Comparison of ENCODE assay signal across 7 mouse cellular contexts in genomic region chr5:137046324-137046718, GRCm38 (mm10). TPM values are rescaled to one million over a fixed set of nuclear protein-coding genes. Genes with fewer than 3 reads are reported as not detected.
A peak's percentile ranks its signal among the peaks of the same experiment; 100 is the strongest.
DNase-seq lines count a peak whose midpoint lies in the region; ATAC-seq lines count a peak whose summit lies in the region.

No protein-coding gene starts in this region.

- H3K4me3 ChIP-seq in megakaryocyte, embryonic 14.5 days (replicated peaks), result peak overlapping the region; percentile 95
- no peak overlapping the region for H3K4me3 ChIP-seq in forebrain, embryonic 12.5 days (replicated peaks)
- peak overlapping the region; percentile 79 for H3K4me3 ChIP-seq in liver, embryonic 12.5 days

- no peak for ATAC-seq in megakaryocyte, adult 5-6 weeks (ENCODE audit: poor library complexity, severe bottlenecking)
- ATAC-seq in forebrain, embryonic 12.5 days (ENCODE audit: low FRiP score), result no peak
- ATAC-seq in liver, embryonic 12.5 days, result no peak

- no peak for DNase-seq in adrenal gland, adult 18-20 months (ENCODE audit: low spot score in 2 of 2)
- no peak for DNase-seq in natural killer cell, adult 2 months (ENCODE audit: low spot score in 2 of 2)
- no peak for DNase-seq in adipocyte (ENCODE audit: low spot score)

- H3K36me3 ChIP-seq in megakaryocyte, embryonic 14.5 days (replicated peaks; ENCODE audit: low read length), result peaks cover 27% of the 10 kb centered on the region
- peaks cover 16% of the 10 kb centered on the region for H3K36me3 ChIP-seq in forebrain, embryonic 12.5 days (replicated peaks)
- H3K36me3 ChIP-seq in liver, embryonic 12.5 days, result peaks cover 26% of the 10 kb centered on the region

- H3K27me3 ChIP-seq in megakaryocyte, embryonic 14.5 days (replicated peaks), result peaks cover 2% of the 10 kb centered on the region
- H3K27me3 ChIP-seq in forebrain, embryonic 12.5 days, result no peaks in the 10 kb centered on the region
- H3K27me3 ChIP-seq in liver, embryonic 12.5 days (replicated peaks), result peaks cover 18% of the 10 kb centered on the region

- no peaks in the 10 kb centered on the region for H3K9me3 ChIP-seq in megakaryocyte, embryonic 14.5 days
- no peaks in the 10 kb centered on the region for H3K9me3 ChIP-seq in forebrain, embryonic 12.5 days
- no peaks in the 10 kb centered on the region for H3K9me3 ChIP-seq in liver, embryonic 12.5 days (replicated peaks)

- peak overlapping the region; percentile 12; the same call in 1 of the 2 replicates for H3K9ac ChIP-seq in forebrain, embryonic 12.5 days
- no peak overlapping the region for H3K9ac ChIP-seq in liver, embryonic 12.5 days

- peak overlapping the region; percentile 79 for H3K27ac ChIP-seq in forebrain, embryonic 12.5 days
- H3K27ac ChIP-seq in liver, embryonic 12.5 days, result no peak overlapping the region

- H3K4me2 ChIP-seq in forebrain, embryonic 12.5 days, result peak overlapping the region; percentile 3; the same call in 1 of the 2 replicates
- peak overlapping the region; percentile 86 for H3K4me2 ChIP-seq in liver, embryonic 12.5 days

- peaks cover 49% of the 10 kb centered on the region for H3K4me1 ChIP-seq in megakaryocyte, embryonic 14.5 days
- H3K4me1 ChIP-seq in forebrain, embryonic 12.5 days, result peaks cover 13% of the 10 kb centered on the region
- H3K4me1 ChIP-seq in liver, embryonic 12.5 days, result peaks cover 22% of the 10 kb centered on the region

- 20% methylated on average over 5 of the region's 5 CpGs for WGBS in forebrain, embryonic 12.5 days
- WGBS in liver, embryonic 12.5 days (ENCODE audit: insufficient replicate concordance), result 24% methylated on average over 5 of the region's 5 CpGs

RNA-seq across cellular contexts. Expression of gene Ap1s1, which starts 0.4 kb away (rescaled TPM):
- polyA plus RNA-seq in megakaryocyte, embryonic 14.5 days (2012; ENCODE audit: insufficient read depth, low replicate concordance), result 253 and 284 TPM in 2 replicates
- 19.1 and 19.6 TPM in 2 replicates for total RNA-seq in megakaryocyte, adult 5-6 weeks (2015)
- total RNA-seq in megakaryocyte, adult 5-6 weeks (2017), result 43.3 and 47.2 TPM in 2 replicates
- polyA plus RNA-seq in forebrain, embryonic 12.5 days (2016; fragmentation: Nextera tagmentation; extraction: Ambion mirVana), result 209 and 221 TPM in 2 replicates
- 119 and 121 TPM in 2 replicates for polyA plus RNA-seq in liver, embryonic 12.5 days (2016; fragmentation: Nextera tagmentation; extraction: Ambion mirVana)
- total RNA-seq in adrenal gland, adult 18-20 months (2021), result 10 to 100 TPM; 90.6 to 96.8 TPM

RNA-seq across cellular contexts. Expression of gene Vgf, which starts 20.1 kb away (rescaled TPM):
- 0.38 TPM in 1 of 2 replicates, not detected in the other for polyA plus RNA-seq in megakaryocyte, embryonic 14.5 days (2012; ENCODE audit: insufficient read depth, low replicate concordance)
- not detected in 2 replicates for total RNA-seq in megakaryocyte, adult 5-6 weeks (2015)
- total RNA-seq in megakaryocyte, adult 5-6 weeks (2017), result not detected in 2 replicates
- polyA plus RNA-seq in forebrain, embryonic 12.5 days (2016; fragmentation: Nextera tagmentation; extraction: Ambion mirVana), result 0.68 and 0.92 TPM in 2 replicates
- not detected in 2 replicates for polyA plus RNA-seq in liver, embryonic 12.5 days (2016; fragmentation: Nextera tagmentation; extraction: Ambion mirVana)
- 10 to 100 TPM; 12.8 to 15.6 TPM for total RNA-seq in adrenal gland, adult 18-20 months (2021)

RNA-seq across cellular contexts. Expression of gene Serpine1, which starts 25.7 kb away (rescaled TPM):
- 0.17 TPM in 1 of 2 replicates, not detected in the other for polyA plus RNA-seq in megakaryocyte, embryonic 14.5 days (2012; ENCODE audit: insufficient read depth, low replicate concordance)
- total RNA-seq in megakaryocyte, adult 5-6 weeks (2015), result not detected in 2 replicates
- total RNA-seq in megakaryocyte, adult 5-6 weeks (2017), result not detected in 2 replicates
- polyA plus RNA-seq in forebrain, embryonic 12.5 days (2016; fragmentation: Nextera tagmentation; extraction: Ambion mirVana), result 0.11 and 0.35 TPM in 2 replicates
- polyA plus RNA-seq in liver, embryonic 12.5 days (2016; fragmentation: Nextera tagmentation; extraction: Ambion mirVana), result 0.19 TPM in 1 of 2 replicates, not detected in the other
- 10 to 100 TPM in 1 of 2 experiments, 1 to 10 TPM in 1; 3.3 to 17.1 TPM for total RNA-seq in adrenal gland, adult 18-20 months (2021)

RNA-seq across cellular contexts. Expression of gene Znhit1, which starts 58.5 kb away (rescaled TPM):
- polyA plus RNA-seq in megakaryocyte, embryonic 14.5 days (2012; ENCODE audit: insufficient read depth, low replicate concordance), result 438 and 561 TPM in 2 replicates
- 106 and 133 TPM in 2 replicates for total RNA-seq in megakaryocyte, adult 5-6 weeks (2015)
- total RNA-seq in megakaryocyte, adult 5-6 weeks (2017), result 57.7 and 67.9 TPM in 2 replicates
- 97.9 and 102 TPM in 2 replicates for polyA plus RNA-seq in forebrain, embryonic 12.5 days (2016; fragmentation: Nextera tagmentation; extraction: Ambion mirVana)
- 67.0 and 68.7 TPM in 2 replicates for polyA plus RNA-seq in liver, embryonic 12.5 days (2016; fragmentation: Nextera tagmentation; extraction: Ambion mirVana)
- 10 to 100 TPM; 87.2 to 93.5 TPM for total RNA-seq in adrenal gland, adult 18-20 months (2021)

RNA-seq across cellular contexts. Expression of gene Plod3, which starts 59.5 kb away (rescaled TPM):
- polyA plus RNA-seq in megakaryocyte, embryonic 14.5 days (2012; ENCODE audit: insufficient read depth, low replicate concordance), result 32.3 and 34.6 TPM in 2 replicates
- total RNA-seq in megakaryocyte, adult 5-6 weeks (2015), result 73.2 and 74.8 TPM in 2 replicates
- total RNA-seq in megakaryocyte, adult 5-6 weeks (2017), result 159 and 176 TPM in 2 replicates
- polyA plus RNA-seq in forebrain, embryonic 12.5 days (2016; fragmentation: Nextera tagmentation; extraction: Ambion mirVana), result 34.5 and 36.4 TPM in 2 replicates
- polyA plus RNA-seq in liver, embryonic 12.5 days (2016; fragmentation: Nextera tagmentation; extraction: Ambion mirVana), result 17.3 and 22.1 TPM in 2 replicates
- 10 to 100 TPM; 68.7 to 72.3 TPM for total RNA-seq in adrenal gland, adult 18-20 months (2021)
